Mouse (Mus musculus): ENCODE measurements around the gene Snrpb2. TPM values are rescaled to one million over a fixed set of nuclear protein-coding genes. Genes with fewer than 3 reads are reported as not detected.

Gene Snrpb2
- total and polyA plus RNA-seq, 2 experiments from 2014 or later: 19.4 to 56.8 TPM

- Histone ChIP-seq H3K9ac (replicated peaks; ENCODE audit: low read length) (no peak overlapping the region), H3K36me3 (ENCODE audit: insufficient read depth, low read length) (no peaks in the 10 kb centered on the region), H3K27me3 (ENCODE audit: insufficient read depth, low read length) (no peaks in the 10 kb centered on the region), H3K27ac (no peak overlapping the region), H3K4me3 (ENCODE audit: low read length) (no peak overlapping the region), H3K9me3 (ENCODE audit: low read length) (no peaks in the 10 kb centered on the region), H3K4me2 (ENCODE audit: low read depth, low read length) (no peak overlapping the region), H3K4me1 (ENCODE audit: insufficient read depth, low read length) (no peaks in the 10 kb centered on the region)
- TF ChIP-seq CTCF (IDR thresholded peaks at IDR 0.05; ENCODE audit: low read depth): no peak
- no peak for DNase-seq (ENCODE audit: low spot score)
- WGBS: 87% methylated on average over 8 of the region's 8 CpGs
- ATAC-seq: no peak
These were observed 27.0 kb downstream of the Snrpb2 start for GRCm38 (mm10) chr2:143089866-143090265.

DNA sequence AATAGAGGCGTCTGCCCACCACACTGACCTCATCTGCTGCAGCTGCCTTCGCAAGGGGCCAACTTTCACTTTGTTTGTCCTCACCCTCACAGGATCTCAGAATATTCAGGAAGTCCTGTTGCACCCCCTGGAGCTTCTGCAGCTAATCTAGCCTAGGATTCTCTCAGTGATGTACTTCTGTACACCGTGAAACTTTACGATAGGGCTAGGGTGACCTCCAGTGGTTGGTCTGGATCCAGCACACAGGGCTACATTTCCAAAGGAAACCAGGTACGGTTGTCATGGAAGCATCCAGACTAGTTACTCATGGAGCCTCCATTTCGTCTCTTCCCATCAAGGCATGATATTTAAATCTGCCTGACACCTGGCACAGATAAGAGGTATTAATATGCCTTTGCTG is 30.9 kb downstream of the Snrpb2 start:
- ATAC-seq: peak; percentile 94
- DNase-seq (ENCODE audit: low spot score): peak; percentile 92
- H3K27me3 ChIP-seq (ENCODE audit: insufficient read depth, low read length): no peaks in the 10 kb centered on the region; the same call in 1 of the 2 replicates
- H3K27ac ChIP-seq: no peak overlapping the region
- no peak overlapping the region for H3K9ac ChIP-seq (replicated peaks; ENCODE audit: low read length)
- no peaks in the 10 kb centered on the region for H3K36me3 ChIP-seq (ENCODE audit: insufficient read depth, low read length)
- no peaks in the 10 kb centered on the region for H3K4me1 ChIP-seq (ENCODE audit: insufficient read depth, low read length)
- WGBS: 36% methylated on average over 6 of the region's 6 CpGs
- no peaks in the 10 kb centered on the region for H3K9me3 ChIP-seq (ENCODE audit: low read length)
- peak; percentile 88 for TF ChIP-seq CTCF (IDR thresholded peaks at IDR 0.05; ENCODE audit: low read depth)
- no peak overlapping the region for H3K4me3 ChIP-seq (ENCODE audit: low read length)
- no peak overlapping the region for H3K4me2 ChIP-seq (ENCODE audit: low read depth, low read length)

DNA sequence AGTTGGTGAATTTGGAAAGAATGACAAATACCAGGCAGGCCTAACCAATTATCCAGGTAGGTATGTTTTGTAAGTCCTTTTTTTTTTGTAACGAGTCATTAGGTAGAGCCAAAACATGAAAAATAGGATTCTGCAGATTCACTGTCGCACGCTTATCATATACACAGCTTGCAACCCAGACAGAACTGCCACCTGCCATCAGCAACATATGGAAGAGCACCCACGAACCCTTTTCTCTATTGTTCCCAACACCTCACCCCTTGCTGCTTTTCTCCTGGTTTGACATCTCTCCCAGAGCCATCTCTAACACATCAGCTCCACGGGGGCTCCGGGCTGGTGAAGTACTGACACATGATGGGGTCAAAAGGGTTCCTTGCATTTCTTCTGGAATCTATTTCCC is 31.9 kb downstream of the Snrpb2 start:
- ATAC-seq: no peak
- TF ChIP-seq CTCF (IDR thresholded peaks at IDR 0.05; ENCODE audit: low read depth): no peak
- DNase-seq (ENCODE audit: low spot score): no peak
- Histone ChIP-seq H3K27ac (no peak overlapping the region), H3K4me2 (ENCODE audit: low read depth, low read length) (no peak overlapping the region), H3K4me3 (ENCODE audit: low read length) (no peak overlapping the region), H3K4me1 (ENCODE audit: insufficient read depth, low read length) (no peaks in the 10 kb centered on the region), H3K27me3 (ENCODE audit: insufficient read depth, low read length) (no peaks in the 10 kb centered on the region; the same call in 1 of the 2 replicates), H3K9me3 (ENCODE audit: low read length) (no peaks in the 10 kb centered on the region), H3K9ac (replicated peaks; ENCODE audit: low read length) (no peak overlapping the region), H3K36me3 (ENCODE audit: insufficient read depth, low read length) (no peaks in the 10 kb centered on the region)
- 58% methylated on average over 6 of the region's 6 CpGs for WGBS

- H3K36me3 ChIP-seq (ENCODE audit: insufficient read depth, low read length): no peaks in the 10 kb centered on the region
- no peak for ATAC-seq
- WGBS: 86% methylated on average over 1 of the region's 1 CpGs
These were observed 34.3 kb downstream of the Snrpb2 start for GRCm38 (mm10) chr2:143097170-143097569.

DNA sequence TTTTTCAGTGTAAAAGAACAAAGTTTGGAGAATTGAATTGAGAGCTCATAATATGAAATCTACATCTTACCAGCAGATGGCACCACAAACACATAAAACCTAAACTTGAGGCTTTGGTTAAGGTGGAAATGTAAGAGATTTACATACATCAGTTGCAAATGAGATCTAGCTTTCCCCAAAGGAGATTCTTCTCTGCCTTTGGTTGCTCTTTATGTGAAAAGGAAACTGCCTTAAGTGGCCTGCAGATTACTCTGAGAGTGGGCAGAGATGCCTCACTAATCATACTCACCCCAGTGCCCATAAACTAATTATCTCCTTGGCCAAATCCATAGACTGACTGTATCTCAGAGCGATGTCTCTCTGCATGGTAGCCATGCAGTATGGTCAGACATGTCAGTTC is 51.0 kb downstream of the Snrpb2 start:
- Histone ChIP-seq H3K36me3 (ENCODE audit: insufficient read depth, low read length) (no peaks in the 10 kb centered on the region), H3K4me3 (ENCODE audit: low read length) (no peak overlapping the region), H3K4me2 (ENCODE audit: low read depth, low read length) (no peak overlapping the region), H3K27ac (no peak overlapping the region), H3K4me1 (ENCODE audit: insufficient read depth, low read length) (no peaks in the 10 kb centered on the region), H3K27me3 (ENCODE audit: insufficient read depth, low read length) (no peaks in the 10 kb centered on the region), H3K9me3 (ENCODE audit: low read length) (no peaks in the 10 kb centered on the region), H3K9ac (replicated peaks; ENCODE audit: low read length) (no peak overlapping the region)
- peak; percentile 83 for DNase-seq (ENCODE audit: low spot score)
- TF ChIP-seq CTCF (IDR thresholded peaks at IDR 0.05; ENCODE audit: low read depth): peak; percentile 72
- ATAC-seq: peak; percentile 65; the same call in 1 of the 2 replicates
- WGBS: 63% methylated on average over 1 of the region's 1 CpGs

More at GRCm38 (mm10) chr2:143097170-143097569, 34.3 kb downstream of the Snrpb2 start:
- Histone ChIP-seq H3K9ac (replicated peaks; ENCODE audit: low read length) (no peak overlapping the region), H3K4me2 (ENCODE audit: low read depth, low read length) (no peak overlapping the region), H3K9me3 (ENCODE audit: low read length) (no peaks in the 10 kb centered on the region), H3K27ac (no peak overlapping the region), H3K27me3 (ENCODE audit: insufficient read depth, low read length) (no peaks in the 10 kb centered on the region; the same call in 1 of the 2 replicates), H3K4me3 (ENCODE audit: low read length) (no peak overlapping the region), H3K4me1 (ENCODE audit: insufficient read depth, low read length) (no peaks in the 10 kb centered on the region)
- TF ChIP-seq CTCF (IDR thresholded peaks at IDR 0.05; ENCODE audit: low read depth): no peak
- no peak for DNase-seq (ENCODE audit: low spot score)

GRCm38 (mm10) chr2:143114716-143115115 is 51.9 kb downstream of the Snrpb2 start:
- Histone ChIP-seq H3K9ac (replicated peaks; ENCODE audit: low read length) (no peak overlapping the region), H3K4me3 (ENCODE audit: low read length) (no peak overlapping the region), H3K27ac (no peak overlapping the region), H3K4me2 (ENCODE audit: low read depth, low read length) (no peak overlapping the region), H3K36me3 (ENCODE audit: insufficient read depth, low read length) (no peaks in the 10 kb centered on the region), H3K27me3 (ENCODE audit: insufficient read depth, low read length) (no peaks in the 10 kb centered on the region), H3K9me3 (ENCODE audit: low read length) (no peaks in the 10 kb centered on the region), H3K4me1 (ENCODE audit: insufficient read depth, low read length) (no peaks in the 10 kb centered on the region)
- DNase-seq (ENCODE audit: low spot score) (peak; percentile 31), ATAC-seq (no peak)
- TF ChIP-seq CTCF (IDR thresholded peaks at IDR 0.05; ENCODE audit: low read depth): no peak
- 57% methylated on average over 4 of the region's 4 CpGs for WGBS

- peak; percentile 78 for DNase-seq (ENCODE audit: low spot score)
- no peaks in the 10 kb centered on the region for H3K27me3 ChIP-seq (ENCODE audit: insufficient read depth, low read length)
- no peaks in the 10 kb centered on the region for H3K9me3 ChIP-seq (ENCODE audit: low read length)
- H3K4me3 ChIP-seq (ENCODE audit: low read length): no peak overlapping the region
- peak; percentile 57 for TF ChIP-seq CTCF (IDR thresholded peaks at IDR 0.05; ENCODE audit: low read depth)
- H3K36me3 ChIP-seq (ENCODE audit: insufficient read depth, low read length): no peaks in the 10 kb centered on the region
- no peak overlapping the region for H3K9ac ChIP-seq (replicated peaks; ENCODE audit: low read length)
- H3K4me2 ChIP-seq (ENCODE audit: low read depth, low read length): no peak overlapping the region
- WGBS: 50% methylated on average over 3 of the region's 3 CpGs
- H3K27ac ChIP-seq: no peak overlapping the region
- no peaks in the 10 kb centered on the region for H3K4me1 ChIP-seq (ENCODE audit: insufficient read depth, low read length)
- ATAC-seq: no peak
These were observed 54.6 kb downstream of the Snrpb2 start for GRCm38 (mm10) chr2:143117453-143117852.

All from hindbrain, postnatal 0 days (tissue).